Mouse (Mus musculus): ENCODE results near the gene Itpripl2.
A peak's percentile ranks its signal among the peaks of the same experiment; 100 is the strongest.

Gene Itpripl2

GRCm38 (mm10) chr7:118491431-118492147 lies at the start of gene Itpripl2:
TSS of gene Itpripl2 (minus strand) at chr7:118491975.
- DNase-seq (ENCODE audit: low spot score), result peak; percentile 61

DNA sequence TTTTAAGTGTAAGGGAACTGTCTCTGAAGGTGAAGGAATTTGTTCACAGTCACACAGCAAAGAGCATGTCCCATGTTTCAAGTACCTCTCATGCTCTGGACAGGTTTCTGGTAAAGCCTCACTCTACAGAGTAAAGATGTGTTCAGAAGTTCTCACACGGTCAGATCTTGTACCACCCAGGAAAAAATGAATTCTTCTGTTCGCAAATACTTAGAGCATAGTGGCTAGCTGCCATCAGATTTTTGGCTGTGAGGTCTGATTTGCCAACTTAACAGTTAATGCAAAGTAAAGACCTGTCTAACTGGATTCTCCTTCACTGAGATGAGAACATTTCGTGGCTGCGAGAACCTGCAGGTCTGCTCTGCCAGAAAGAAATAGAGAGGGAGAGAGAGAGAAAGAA lies 43.3 kb upstream of the Itpripl2 start:
- no peak for DNase-seq (ENCODE audit: low spot score)

DNA sequence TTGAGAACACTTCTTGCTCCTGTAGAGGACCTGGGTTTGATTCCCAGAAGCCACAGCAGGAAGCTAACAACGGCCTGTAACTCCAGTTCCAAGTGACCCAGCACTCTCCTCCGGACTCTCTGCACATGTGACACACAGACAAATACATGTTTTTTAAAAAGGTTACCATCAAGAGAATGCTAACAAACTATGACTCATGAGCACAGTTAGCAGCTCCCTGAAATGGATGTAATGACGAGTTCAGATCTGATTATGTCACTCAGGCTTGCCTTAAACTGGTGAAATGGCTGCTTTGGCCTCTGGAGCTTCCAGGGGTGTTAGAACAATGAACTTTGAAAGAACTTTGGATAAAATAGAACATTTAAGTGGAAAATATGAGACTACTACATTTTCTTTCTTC lies 42.6 kb upstream of the Itpripl2 start:
- no peak for DNase-seq (ENCODE audit: low spot score)

DNA sequence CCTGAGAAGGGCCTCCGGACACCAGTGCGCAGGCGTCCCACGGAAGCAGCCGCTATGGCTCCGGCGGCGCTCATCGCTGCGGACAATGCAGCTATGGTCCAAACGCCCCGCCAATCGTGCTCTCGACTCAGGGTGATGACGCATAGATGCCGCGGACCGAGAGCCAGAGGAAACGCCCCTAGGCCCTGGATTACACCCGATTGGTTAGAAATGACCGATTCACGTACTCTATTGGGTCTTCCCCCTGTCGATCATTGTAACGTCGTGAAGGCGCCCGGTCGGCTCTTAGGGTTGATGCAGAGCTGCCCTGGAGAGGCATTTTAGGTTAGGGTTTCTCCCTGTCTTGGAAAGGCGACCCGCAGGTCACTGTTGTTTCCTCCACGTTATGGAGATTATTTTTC lies 41.4 kb upstream of the Itpripl2 start, which contains the start of gene Coq7:
Gene Coq7 (minus strand): TSS at position 179 of the 401 bp plus-strand sequence.
- peak; percentile 100 for DNase-seq (ENCODE audit: low spot score)

- DNase-seq (ENCODE audit: low spot score), result peak; percentile 97
Observed at GRCm38 (mm10) chr7:118532519-118533177, 40.9 kb upstream of the Itpripl2 start.

DNA sequence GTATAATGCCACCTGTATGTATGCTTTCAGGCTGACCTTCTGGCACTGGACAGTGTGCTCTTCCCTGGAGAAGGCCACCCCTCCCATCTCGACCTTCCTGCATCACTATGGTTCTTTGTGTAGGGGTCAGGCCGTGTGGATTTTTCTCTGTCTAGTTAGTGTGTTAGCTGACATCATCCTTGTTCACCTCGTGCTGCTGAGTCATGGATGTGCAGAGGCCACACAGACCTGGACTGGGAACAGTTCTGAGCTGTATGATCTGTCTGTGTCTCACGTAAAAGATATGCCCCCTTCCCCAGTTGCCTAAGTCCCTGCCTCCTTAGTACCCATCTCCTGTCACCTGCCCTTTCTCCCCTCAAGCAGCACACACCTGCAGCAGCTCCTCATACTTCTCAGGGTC lies 35.2 kb upstream of the Itpripl2 start:
- DNase-seq (ENCODE audit: low spot score), result no peak

DNA sequence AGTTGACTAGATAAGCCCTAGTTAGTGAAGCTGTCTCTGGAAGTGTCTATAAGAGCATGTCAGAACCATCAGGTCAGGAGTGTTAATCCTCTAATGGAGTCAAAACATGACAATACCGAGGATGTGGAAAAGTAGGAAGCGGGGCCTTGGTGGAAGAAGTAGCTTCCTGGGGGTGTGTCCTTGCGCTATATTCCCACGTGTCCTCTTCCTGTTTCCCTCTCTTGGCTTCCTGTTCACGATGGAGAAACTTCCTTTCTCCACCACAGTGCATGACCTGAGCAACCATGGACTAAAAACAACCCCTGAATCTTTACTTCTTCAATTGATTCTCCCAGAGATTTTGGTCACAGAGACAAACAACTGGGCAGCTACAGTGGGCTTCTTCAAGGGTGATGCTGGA lies 30.3 kb upstream of the Itpripl2 start:
- DNase-seq (ENCODE audit: low spot score), result no peak

DNA sequence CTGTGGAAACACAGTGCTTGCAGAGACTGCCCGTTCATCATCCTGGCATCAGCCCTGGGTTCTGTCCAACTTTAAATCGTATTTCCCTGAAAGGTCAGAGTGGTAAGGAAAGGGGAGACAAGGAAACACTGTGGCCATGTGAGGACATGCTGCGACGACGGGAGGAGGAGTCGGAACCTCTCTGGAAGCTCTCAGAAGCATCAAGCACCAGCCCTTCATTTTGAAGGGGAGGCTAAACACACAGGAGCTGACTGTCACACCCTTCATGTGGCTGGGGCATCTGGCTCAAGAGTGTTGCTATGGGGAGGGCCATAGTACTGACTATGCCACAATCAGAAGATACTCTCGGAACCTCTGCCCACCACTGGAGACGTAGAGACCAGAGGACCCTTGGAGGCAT lies 27.9 kb upstream of the Itpripl2 start:
- no peak for DNase-seq (ENCODE audit: low spot score)

DNA sequence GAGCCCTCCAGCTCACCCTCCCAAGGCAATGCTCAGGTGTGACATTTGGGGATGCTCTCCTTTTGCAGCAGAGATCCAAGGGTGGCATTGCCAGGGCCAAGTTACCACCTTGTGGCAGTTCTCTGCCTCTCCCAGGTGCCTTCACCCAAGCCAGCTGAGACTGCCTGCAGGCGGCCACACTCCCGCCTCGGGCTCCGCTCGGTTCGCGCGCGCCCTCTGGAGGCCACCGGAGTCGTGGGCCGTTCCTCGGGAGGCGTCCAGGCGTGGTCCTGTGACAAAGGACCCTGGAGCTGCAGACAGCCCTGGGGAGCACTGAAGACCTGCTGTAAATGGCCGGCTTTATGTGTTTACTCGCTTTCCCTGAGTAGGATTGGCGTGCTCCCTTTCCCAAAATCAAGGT lies 26.9 kb upstream of the Itpripl2 start:
- peak; percentile 86 for DNase-seq (ENCODE audit: low spot score)

GRCm38 (mm10) chr7:118517819-118518218 lies 26.0 kb upstream of the Itpripl2 start:
- DNase-seq (ENCODE audit: low spot score), result peak; percentile 69

- no peak for DNase-seq (ENCODE audit: low spot score)
Observed at GRCm38 (mm10) chr7:118508556-118508955, 16.8 kb upstream of the Itpripl2 start.

GRCm38 (mm10) chr7:118503844-118504243 lies 12.1 kb upstream of the Itpripl2 start:
- no peak for DNase-seq (ENCODE audit: low spot score)

GRCm38 (mm10) chr7:118502333-118502732 lies 10.6 kb upstream of the Itpripl2 start:
- peak; percentile 21 for DNase-seq (ENCODE audit: low spot score)

DNA sequence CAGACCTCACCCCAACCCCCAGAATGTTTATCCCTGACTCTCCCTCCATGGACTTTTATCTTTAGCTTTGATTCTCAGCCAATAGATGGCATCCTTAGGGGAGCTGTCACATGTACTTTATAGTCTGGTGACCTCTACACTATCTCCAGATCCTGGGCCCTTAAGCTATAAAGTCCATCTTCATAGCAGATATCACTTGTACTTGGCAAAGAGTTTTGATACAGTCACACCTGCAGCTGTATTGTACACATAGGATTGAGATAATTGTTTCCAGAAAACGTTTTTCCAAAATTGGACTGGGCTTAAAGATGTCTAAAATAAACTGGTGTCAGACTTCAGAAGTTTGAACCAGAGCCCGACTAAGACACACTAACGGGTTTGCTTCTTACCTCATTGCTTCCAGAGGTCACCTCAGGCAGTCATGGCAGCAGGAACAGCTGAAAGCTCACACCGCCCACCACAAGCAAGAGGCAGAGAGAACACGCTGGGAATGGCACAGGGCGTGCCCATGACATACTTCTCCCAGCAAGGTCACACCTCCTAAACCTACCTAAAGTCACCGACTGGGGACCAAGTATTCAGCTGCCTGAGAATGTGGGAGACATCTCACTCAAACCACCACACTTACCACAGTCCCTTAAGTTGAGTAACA lies 8.1 kb upstream of the Itpripl2 start:
- no peak for DNase-seq (ENCODE audit: low spot score)

DNA sequence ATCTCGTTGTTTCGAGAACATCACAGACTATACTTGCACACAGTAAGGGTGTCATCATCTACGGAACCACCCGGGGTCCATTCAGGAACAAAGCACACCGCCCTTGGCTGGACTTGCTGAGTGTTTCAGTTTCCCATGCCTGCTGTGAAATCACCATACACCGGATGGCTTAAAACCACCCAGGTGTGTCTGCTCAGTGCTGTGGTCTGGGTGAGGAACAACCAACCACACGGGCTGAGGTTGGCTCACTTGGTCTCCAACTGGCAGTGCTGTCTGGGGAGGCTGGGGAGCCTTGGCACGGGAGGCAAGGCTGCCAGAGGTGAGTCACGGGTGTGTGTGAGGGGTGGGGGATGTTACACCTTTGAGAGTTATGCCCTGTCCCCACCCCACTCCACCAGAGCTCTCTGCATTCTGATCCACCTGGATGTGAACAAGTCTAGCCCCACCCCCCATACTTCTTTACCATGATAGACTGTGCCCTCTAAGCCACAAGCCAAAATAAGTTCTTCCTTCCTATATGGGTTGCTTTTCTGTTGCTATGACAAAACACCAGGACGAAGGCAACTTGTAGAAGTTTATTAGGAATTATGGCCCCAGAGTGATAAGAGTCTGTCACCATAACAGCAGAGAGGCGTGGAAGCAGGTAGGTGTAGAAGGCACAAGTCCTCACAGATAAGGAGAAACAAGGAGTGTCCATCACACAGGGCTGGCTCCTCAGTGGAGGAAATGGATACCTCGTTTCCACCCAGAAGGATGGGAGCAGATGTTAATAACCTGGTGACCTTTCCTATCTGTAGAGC lies 7.4 kb upstream of the Itpripl2 start:
- no peak for DNase-seq (ENCODE audit: low spot score)

DNA sequence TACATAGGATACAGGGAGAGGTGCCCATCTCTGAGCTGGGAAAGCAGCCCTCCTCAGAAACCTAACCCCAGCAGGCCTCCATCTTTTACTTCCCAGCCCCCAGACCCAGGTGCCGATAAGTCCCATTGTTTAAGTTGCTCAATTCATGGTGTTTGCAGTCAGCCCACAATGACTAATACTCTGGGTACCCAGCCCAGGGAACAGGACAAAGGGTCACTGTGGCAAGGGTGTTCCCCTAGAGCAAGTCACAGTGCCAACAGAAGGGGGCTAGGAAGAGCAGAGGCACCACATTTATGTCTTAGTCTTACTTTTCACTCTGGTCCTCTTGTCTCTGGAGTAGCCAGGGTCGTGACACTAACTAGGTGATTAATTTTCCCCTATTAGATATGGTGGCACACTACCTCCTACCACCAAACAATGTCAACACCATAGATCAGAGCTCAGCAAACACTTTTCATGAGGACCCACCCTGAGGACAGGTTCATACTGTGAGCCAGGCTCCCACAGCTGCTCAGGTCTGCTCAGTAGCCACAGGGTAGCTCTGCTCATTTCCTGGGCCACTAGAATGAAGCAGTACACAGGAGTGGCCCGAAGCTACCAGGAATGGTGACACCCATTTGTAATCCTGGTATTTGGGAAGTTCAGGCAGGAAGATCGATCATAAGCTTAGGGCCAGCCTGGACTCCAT lies 3.3 kb upstream of the Itpripl2 start:
- no peak for DNase-seq (ENCODE audit: low spot score)

DNA sequence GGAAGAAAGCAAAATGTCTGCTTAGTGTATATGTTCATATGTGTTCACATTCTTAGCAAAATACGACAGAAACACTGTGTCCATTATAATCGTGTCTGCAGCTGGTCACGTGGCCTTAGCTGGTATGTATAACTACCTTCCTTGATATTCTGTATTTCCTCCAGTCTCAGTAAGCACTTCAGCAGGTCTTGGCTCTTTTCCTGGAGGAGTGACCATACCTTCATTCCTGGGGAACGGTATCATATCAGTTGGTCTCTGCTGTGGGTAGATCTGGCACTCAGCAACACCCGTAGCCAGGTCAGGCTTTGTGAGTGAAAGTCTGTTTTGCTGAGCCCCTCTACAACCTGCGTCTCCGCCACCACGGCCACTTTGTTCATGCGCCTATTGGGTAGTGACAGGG lies 2.1 kb upstream of the Itpripl2 start:
- DNase-seq (ENCODE audit: low spot score), result no peak

GRCm38 (mm10) chr7:118490666-118491430 lies 927 bp downstream of the Itpripl2 start:
- peak; percentile 47 for DNase-seq (ENCODE audit: low spot score)

DNA sequence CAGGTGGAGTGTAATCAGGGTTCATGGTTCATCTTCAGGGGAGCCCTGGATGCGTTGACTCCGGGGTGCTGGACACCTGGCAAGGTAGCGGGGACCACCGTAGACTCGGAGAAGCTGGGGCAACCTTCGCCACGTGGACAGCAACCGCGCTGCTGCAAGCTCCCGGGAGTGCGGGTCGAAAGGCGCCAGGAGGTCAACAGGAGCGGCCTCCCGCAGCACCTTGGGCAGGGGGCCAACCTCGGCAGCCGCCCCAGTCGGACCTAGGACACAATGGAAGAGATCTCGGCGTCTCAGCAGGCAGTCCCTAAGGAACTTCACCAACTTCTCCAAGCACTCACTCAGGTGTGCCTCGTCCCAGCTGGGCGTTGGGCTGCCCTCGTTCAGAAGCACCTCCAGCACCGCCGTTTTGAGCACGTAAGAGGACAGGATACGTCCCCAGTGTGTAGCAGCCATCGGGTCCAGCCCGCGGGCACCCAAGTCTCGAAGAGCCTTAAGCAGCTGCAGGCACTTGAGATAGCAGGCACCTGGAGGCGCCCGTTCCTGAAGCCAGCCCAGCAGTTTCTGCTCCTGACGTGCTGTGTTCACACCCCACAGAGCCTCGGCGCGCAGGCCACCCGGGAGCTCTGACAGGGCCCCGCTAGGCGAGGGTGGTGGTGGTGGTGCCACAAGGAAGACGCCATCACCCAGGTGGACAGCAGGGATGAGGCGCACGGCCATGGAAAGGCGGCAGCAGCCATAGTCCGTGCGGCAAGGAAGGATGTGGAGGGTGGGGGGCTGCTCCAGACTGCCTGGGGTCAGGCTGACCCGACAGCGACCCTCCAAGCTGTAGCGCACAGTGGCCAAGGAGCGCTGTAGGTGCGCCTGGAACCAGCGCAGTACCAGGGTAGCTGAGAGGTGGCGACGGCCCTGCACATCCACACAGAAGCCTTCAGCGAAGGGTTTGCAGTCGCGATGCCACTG lies 1.8 kb downstream of the Itpripl2 start:
- DNase-seq (ENCODE audit: low spot score), result no peak
